Mouse (Mus musculus) ES-CJ7 (cell line): ENCODE data around the gene Evpl.

Experiments
- DNase-seq: peaks from one replicate; pipeline ENCODE4 v3.0.0; 2011; ENCODE audit warnings: low read depth, low spot score

The Evpl gene

DNA sequence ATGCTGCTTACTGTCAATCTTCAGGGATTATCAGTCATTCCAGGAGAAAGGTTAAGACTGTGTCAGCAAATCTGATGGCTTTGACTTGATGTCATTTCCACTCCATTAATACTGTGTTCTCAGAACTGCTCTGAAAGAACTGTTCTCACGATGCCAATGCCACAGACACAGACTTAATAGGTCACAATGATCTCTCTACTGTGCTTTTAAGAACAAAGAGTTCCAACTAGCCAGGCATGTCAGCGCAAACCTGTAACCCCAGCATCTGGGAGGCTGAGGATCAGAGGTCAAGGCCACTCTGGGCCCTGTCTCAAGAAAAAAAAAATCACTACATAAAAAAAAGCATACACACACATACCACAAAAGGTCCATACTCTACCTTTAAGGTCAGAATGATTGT is 65.9 kb downstream of the Evpl start:
- no peak for DNase-seq
